Mouse (Mus musculus) adrenal gland, postnatal 10 days (tissue): ENCODE measurements around the gene Cemip2. TPM values are rescaled to one million over a fixed set of nuclear protein-coding genes. Genes with fewer than 3 reads are reported as not detected.
A peak's percentile ranks its signal among the peaks of the same experiment; 100 is the strongest.

ENCODE experiments used
- DNase-seq: peaks from one replicate; pipeline ENCODE4 v3.0.0; 2021; ENCODE audit warnings: mixed read lengths
- total RNA-seq, 2 experiments: library from RNA; stranded (reverse); gene quantifications; 2 replicates each; pipeline ENCODE4 v1.2.3; 2021

Gene Cemip2
- total RNA-seq, 2 experiments from 2014 or later: 23.4 to 25.9 TPM

DNA sequence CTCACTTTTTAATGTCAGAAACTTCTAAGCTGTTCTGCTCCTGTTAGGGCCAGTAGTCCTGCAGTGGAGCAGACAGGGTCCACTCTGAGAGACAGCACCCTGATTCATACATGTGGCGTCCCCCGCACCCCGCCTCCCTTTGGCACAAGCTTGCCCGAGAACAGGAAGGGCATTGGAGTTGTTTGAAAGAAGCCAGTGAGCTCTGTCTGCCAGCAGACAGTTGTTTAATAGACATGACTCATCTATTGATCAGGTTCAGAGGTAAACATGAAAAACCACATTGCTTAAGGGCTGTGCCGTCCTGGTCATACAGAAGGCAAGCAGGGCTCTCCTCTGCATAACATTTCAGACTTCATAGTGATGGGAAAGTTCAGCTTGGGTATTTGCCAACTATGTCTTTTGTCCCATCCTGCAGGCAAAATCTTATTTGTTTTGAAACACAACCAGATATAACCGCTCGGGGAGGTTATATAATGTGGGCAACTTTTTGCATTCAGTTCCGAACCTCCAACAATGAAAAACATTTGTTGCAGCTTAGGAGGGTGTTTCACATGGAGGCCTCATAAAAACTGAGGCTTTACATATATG lies 36.4 kb downstream of the Cemip2 start:
- DNase-seq: peak; percentile 42

DNA sequence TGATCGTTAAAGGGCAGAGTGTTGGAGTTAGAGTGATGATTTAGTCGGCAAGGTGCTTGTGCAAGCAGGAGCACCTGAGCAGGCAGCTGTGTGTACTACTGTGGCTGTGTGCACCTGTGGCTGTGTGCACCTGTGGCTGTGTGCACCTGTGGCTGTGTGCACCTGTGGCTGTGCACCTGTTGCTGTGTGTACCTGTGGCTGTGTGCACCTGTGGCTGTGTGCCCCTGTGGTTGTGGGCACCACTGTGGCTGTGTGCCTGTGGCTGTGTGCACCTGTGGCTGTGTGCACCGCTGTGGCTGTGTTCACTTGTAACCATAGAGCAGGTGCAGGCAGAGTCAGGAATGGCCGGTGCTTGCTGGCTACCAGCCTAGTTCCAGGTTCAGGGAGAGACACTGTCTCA lies 38.1 kb downstream of the Cemip2 start:
- DNase-seq: no peak

DNA sequence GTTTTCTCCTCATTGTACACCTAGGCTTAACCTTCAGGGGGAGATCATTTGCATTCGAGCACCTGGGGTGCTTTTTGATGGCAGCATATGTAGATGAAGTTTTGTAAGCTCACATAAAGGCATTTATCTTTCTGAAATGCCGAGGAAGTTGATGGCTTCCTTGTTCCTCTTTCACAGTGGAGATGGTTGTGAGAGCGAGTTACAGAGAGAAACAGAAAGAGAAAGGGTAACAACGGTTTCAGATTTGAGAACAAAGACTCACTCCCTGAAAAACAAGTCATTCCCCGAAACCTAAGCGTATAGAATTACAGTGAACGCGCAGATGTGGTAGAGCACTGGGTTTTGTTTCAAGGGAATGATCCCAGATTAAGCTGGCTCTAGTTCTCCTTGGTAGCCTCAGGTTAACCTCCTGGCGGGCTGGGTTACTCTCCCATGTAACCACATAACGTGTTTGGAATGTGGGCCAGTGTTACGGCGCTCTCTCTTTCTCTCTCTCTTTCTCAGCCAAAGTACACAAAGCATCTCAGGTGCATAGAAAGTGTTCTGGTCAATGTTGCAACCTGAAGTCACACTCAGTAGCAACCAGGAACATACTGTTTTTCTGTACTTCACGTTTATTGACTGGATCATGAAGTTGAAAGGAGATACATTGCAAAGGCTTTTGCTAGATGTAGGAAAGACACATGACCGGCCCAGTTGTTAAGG lies 40.0 kb downstream of the Cemip2 start:
- no peak for DNase-seq

DNA sequence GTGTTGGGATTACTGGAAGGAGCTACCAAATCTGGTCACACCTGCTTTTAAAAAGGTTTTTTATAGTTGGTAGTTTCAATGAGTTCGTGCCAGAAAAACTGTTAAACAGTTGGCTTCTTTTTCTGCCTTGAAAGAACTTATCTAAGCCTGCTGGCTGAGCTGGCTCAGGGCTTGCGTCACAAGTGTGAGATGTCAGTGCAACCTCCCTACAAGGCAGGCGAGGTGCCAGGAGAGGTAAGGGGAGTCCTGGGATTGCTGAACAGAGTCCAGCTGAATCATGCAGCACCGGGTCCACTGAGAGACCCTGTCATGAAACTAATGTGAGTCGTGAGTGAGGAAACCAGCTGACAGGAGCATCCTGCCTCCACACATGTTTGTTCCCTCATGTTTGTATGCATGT lies 41.4 kb downstream of the Cemip2 start:
- DNase-seq: peak; percentile 44

DNA sequence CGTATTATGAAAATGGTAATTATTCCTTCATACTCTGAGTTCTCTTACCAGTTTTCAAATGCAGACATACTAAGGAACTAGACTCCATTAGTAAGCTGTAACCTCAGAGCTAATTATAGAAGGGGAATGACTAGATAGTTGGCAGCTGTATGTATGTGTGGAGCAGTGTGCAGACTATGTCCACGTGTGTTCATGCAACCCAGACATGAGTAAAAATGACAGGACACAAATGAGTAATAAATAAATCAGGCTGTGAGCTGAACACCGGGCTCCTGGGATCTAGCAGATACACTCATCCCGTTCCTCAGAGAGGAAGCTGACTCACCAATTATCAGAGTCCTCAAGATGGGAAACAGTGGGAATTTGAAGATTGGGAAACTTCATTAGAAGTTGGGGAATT lies 42.0 kb downstream of the Cemip2 start:
- no peak for DNase-seq

DNA sequence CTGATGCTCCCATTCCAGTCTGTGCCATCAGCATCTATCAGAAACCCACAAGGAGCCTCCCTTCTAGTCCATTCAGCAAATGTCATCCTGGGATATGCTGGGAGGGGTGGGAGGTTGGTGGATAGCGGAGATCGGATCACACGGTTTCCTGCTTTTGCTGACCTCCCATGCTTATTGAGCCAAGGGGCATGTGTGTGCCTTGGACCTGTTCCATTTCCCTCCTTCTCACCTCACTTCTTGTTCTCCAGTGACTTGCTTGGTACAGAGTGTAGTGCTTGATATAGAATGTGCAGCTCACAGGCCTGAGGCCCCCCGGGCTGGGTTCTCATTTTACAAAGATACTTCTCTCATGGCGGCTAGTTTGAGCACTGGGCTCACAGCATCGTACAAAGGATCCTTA lies 43.7 kb downstream of the Cemip2 start:
- DNase-seq: no peak

DNA sequence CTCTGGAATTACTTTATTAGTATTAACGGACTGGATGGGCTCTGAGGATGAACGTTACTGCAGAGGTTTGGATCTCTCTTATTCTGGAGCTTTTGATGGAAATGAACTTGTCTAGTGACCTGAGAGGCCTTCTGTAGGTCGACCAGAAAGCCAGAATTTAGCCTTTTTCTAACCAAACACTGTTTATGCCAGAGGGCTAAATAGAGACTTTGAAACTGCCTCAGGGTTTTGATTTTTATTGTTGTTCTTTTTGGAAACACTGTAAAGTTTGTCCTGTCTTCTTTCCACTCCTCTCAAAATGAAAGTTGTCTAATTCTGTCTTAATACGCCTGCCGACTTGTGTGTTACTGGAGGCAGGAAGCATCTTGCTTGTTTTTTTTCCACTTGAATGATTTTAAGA lies 46.0 kb downstream of the Cemip2 start:
- DNase-seq: no peak

DNA sequence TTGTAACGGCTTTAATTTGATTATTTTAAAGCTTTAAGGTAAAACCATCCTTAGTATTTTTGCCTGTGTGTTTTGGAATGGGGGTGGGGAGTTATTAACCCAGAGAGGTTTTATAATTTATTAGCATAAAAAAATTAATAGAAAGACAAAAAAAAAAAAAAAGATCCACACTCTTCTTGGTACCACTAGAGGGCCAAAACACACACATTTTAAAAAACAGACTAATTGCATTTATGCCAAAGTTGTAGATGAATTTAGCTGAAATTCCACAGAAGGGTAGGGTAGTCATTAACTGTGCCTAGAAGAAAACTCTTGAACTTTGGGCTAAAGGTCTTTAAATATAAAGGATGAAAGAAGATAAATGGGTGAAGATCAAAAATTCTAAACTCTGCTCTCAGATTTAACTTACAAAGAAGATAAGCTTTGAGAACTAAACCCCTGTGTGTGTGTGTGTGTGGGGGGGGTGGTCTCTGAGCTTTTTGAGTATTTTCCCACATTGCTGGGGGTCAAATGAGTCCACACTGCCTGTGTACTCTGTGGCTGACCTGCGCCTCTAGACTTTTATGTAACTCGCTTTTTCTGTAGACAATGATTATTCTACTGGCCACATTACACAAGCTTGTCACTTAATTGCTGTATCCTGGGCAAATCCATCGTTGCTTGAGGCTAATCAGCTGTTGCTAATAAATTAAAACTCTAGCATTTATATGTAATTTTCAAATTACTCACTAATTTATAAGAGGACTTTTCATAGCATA lies 47.2 kb downstream of the Cemip2 start:
- no peak for DNase-seq

DNA sequence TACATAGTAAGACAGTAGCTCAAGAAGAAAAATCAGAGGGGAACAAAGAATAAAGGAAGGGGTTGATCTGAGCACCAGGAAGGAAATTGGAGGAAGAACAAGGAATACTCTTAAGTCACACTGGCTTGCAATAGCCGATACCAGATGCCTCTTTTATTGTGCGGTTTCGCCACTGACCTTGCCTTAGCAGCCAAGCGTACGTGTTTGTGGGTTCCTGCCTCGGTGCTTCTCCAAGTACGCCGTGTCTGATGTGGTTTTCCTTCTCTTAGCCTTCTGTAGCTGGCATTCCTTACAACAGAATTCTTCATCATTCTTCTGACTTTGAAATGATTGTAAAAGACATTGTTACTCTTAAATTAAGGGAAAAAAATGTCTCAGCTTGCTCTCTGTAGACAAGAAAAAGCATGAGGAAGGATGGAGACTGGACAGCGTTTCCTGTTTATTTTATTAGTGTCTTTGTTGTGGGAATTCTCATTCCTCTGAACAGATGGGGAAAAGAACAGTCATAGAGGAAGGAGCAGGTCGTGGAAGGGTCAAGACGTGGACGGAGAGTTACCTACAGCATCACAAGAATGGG lies 55.4 kb downstream of the Cemip2 start:
- no peak for DNase-seq

DNA sequence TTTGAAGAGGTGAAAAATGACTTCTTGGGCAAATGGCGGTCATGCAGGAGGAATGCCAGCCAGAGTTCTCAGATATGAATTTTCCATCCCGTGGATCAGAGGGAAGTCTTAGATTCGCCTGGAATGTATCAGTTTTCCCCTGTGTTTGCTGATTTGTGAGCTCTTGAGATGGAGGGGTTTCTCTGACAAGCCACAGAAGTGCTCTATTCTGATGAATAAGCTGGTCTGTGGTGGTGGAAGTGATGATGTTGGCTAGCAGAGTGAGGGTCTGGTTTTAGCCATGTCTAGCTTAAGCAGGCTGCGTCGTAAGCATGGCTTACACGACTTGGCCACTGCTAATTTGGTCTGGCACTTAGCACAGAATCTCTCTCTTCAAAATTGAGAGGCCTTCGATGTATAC lies 56.8 kb downstream of the Cemip2 start:
- no peak for DNase-seq

DNA sequence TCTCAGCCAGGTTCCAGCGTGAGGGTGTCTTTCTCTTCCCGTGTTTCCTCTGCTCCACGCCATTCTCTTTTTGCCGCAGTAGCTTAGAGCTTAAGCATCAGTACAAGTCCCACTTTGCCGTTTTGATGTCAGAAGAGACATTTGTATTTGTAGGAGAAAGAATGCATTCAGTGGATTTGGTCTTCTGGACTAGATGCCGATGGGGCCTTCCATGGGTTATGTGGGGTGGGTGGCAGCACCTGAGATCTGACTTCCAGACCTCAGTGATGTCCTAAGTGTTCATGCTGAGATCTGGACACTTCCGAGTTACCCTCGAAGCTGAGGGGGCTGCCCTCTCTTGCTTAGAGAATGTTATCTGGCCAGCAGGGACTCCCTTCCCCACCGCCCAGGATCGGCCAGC lies 72.6 kb downstream of the Cemip2 start:
- DNase-seq: no peak

DNA sequence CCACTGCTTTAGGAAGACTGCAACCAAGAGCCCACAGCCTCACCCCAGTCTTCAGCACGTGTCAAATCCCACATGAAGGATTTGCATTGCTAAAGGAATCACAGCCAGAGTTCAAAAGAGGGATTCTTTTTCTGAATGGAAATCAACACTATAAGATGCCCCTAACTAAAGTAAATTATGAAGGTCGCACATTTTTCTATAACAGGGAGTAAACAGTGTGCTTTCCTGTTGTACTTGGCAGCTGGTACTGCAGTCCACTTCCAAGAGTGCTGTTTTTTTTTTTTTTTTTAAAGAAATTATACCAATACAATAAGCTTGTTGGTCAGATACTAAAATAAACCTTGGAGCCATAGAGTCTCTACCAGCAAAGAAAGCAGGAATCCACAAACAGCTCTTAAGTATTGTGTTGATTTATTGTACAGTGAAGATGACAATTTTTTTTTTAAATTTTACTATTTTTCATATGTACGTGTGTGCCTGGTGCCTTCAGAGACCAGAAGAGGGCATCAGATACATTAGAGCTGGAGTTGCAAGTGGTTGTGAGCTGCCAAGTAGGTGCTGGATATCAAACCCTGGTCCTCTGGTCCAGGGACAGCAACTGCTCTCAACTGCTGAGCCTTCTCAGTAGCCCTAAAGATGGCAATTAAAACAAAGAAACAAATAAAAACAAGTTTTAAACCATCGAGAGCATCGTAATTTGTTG lies 76.5 kb downstream of the Cemip2 start:
- DNase-seq: no peak

DNA sequence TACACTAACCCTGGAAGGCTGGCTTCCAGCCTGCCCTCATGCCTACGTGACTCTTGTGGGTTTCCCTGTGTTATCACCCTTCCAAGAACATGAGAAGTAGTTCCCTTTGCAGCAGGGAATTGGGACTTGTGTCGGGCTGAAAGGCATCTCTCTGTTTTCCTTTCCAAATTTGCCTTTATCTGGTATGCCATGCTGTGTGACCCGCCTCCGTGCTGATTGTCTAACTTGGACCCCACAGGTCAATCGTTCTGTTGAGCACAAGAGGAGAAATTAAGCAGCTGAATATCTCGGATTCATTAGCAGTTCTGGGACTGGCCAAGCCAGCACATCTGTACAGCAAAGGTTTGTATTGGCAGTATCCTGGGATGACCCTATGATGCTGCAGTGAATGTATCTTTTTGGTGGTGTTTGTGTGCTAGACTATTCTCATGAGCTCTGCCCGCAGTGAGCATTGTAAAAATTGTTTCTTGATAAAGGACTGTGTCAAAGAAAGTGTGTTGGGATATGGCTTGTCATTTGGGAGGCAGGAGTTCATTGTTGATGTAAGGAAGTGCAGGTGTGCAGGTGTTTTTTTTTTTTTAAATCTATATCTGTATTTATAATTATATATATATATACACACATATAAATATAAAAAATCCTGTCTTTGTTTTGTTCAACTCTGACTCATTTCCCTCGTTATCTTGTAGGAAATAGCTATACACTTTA lies 77.4 kb downstream of the Cemip2 start:
- no peak for DNase-seq

DNA sequence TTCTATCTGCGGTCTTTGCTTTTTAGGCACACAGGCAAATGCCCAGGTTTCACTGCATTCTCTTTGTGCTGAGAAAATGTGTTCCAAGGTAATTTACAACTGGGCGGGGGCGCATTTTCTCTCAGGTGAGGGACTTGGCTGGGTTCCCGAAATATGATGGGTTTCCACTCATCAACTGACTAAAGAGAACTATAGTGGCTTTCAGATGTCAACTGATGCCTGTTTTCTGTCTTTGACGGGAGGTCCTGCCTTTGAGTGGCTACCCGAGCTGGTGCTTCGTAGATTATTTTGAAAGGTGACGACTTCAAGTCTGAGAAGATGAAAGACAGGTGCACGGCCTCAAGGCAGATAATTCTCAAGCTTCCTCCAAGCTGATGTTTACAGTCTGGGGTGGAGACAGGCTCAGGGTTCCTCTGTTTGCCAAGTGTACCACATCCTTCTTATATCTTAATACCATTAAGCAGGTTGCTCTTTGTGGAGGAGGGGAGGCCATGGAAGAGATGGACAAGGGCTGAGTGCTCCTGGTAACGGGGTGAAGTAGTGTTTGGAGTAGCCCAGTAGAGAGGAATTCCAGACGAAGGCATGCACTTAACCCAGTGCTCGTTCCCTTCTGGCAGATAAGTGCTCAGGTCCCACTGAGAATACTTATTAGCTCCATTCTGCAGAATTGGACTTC lies 80.8 kb downstream of the Cemip2 start:
- DNase-seq: no peak

DNA sequence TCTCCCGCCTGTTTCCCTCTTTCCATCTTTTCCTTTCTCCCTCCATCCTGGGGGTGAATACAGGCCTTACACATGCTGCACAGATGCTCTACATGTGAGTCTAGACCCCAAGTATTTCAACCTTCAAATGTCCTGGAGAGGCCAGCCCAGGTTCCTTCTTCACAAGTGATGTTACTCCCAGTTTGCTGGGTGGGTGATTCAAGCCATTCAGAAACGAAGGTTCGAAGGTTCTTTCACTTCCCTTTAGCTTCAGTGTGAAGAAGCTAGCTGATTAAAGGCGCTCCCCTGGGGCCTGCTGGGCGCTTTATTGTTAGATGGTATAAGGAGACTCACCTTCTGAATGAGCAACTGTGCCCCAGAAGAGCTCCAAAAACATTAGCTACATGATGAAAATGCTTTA lies 82.0 kb downstream of the Cemip2 start:
- DNase-seq: no peak

DNA sequence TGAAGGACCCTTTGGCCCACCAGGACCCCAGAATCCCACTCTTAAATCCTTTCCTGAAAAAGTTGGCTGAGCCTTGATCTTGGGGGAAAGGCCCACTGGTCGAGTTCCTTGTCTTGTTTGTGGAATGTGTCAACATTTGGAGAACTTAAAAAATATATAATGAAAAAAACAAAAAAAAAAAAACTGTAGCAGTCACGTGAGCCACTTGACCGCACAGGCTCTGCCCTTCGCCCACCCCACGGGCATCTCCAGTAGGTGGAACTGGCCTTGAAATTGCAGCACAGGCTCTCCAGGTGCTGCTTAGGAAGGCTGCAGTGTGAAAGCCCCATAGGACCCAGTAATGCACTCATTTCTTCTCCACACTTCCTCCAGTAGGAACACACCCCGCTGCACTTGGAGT lies 82.8 kb downstream of the Cemip2 start:
- no peak for DNase-seq

DNA sequence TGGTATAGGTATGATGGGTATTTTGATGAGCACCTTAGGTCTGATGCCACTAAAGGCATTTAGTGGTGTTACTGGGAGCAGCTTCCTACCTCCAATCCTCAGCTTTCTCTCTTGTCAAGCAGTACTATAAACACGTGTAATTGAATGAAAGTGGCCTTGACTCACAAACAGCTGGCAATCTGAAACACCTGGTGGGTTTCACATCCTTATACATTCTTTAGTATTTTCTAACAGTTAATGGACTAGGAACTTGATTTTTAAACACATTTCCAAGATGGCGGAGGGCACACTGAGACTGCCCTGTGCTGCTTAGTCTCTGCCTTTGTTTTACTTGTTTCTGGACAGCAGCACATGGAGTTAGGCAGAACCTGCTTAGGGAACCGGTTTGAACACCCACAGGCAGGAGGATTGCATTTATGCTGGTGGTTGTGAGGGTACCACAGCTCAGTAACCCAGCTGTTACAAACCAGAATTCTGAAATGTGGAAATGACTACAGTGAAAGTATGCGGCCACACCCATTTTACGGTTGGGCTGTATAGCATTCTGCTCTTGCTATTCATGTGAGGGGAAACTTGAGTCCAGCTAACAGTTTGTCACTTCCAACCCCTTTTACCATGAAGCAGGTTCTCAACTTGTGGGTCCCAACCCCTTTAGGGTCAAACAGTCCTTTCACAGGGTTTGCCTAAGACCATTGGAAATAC lies 84.3 kb downstream of the Cemip2 start:
- DNase-seq: no peak

DNA sequence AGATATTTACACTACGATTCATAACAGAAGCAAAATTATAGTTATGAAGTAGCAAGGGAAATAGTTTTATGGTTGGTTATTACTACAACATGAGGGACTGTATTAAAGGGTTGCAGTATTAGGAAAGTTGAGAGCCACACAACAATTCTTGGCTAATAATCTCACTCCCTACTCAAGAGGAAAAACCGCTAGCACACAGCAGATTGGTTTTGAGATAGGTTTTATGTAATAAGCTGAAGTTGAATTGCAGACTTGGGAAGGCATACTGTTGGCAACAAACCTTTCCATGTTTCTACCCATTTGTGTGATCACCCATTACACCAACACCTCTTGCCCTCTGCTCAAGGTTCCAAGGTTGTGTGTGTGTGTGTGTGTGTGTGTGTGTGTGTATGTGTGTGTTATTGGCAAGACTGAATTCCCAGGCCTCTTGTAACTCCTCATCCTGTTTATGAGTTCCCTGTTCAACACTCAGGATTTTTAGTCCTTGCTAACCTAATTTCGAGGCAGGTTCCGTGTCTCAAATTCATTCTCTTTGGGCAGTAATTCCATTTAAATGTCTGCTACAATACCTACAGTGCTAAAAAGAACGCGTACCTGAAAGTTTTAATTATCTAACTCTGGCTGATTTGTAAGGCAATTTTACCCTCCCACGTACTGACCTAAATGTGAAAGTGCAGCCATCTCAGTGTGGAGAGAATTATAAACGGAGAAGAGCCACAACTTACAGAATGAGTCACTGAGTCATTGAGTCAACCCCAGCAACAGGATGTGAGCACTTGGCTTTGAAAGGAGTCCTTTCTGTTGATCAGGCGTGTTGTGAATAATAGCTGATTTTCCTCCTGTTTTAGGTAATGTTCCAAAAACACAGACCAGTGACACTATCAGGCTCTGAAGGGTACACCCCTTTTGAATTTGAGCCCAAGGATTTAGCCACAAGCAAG lies 85.1 kb downstream of the Cemip2 start:
- no peak for DNase-seq

DNA sequence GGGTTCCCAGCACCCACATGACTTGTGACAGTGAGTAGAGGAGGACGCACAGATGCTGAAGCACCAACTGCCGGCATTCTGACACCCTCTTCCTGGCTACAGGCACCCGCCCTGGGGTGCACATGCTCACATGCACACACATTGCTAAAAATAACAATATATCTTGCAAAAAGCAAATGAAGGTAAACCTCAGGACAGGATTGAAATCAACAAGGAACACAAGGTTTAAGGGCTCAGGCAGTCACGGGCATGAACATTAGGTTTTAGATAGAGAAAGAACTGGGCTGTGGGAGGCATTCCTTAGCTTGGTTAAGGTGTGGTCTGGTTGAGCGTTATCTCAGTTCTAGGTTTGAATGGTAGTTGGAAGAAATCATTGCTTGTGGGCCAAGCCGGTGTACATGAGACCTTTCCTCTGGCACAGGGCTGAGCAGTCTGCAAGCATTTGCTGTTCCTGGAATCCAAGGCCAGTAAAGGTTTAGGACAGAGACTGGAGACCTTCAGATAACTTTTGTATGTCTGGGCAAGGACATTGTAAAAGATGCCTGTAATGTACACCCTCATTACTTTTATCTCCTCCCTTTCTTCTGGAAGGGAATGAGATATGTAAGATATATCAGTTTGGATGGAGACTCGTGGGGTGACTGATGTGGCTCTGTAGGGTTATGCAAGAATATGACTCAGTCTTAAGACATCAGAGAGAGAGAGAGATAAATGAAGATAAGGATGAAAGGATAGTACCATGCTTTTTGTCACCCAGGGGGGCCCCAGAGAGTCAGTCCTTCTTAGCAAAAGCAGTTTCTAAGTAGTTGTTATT lies 87.3 kb downstream of the Cemip2 start:
- DNase-seq: peak; percentile 19
